In genomic region chr10:91628672-91629071, GRCm38 (mm10) we compare ENCODE assay signal across 19 mouse cellular contexts.
DNase-seq lines count a peak whose midpoint lies in the region; ATAC-seq and TF ChIP-seq lines count a peak whose summit lies in the region.
"Had no signal": no experiment of that assay in that cellular context is flagged by ENCODE, and none has a peak within 500 bp of the region (broad histone marks: within the 10 kb centered on the region; RNA-seq: fewer than 3 reads in every experiment).

No protein-coding gene starts in this region.

- no peak for ATAC-seq in forebrain, postnatal 0 days
- no peak for ATAC-seq in midbrain, postnatal 0 days (ENCODE audit: low FRiP score)
- ATAC-seq in midbrain, embryonic 11.5 days (ENCODE audit: low FRiP score) = no peak
- ATAC-seq in intestine, embryonic 15.5 days = peak; percentile 25; the same call in 1 of the 2 replicates
- ATAC-seq in heart, embryonic 11.5 days (replicated peaks; ENCODE audit: insufficient number of reproducible peaks, low FRiP score, low TSS enrichment) = no peak
- ATAC-seq: lung, postnatal 0 days had no signal

- H3K27ac ChIP-seq in forebrain, postnatal 0 days (ENCODE audit: low read depth, low read length) = no peak overlapping the region
- H3K27ac ChIP-seq in forebrain, embryonic 10.5 days = no peak overlapping the region
- 0 out of 2 replicates have a peak overlapping the region, but pooled peaks have one; percentile 12 for H3K27ac ChIP-seq in midbrain, postnatal 0 days (ENCODE audit: low read depth, low read length)
- no peak overlapping the region for H3K27ac ChIP-seq in midbrain, embryonic 11.5 days (ENCODE audit: low read depth, low read length)
- H3K27ac ChIP-seq in intestine, embryonic 15.5 days = no peak overlapping the region
- H3K27ac ChIP-seq in heart, embryonic 11.5 days (ENCODE audit: low read depth, low read length) = no peak overlapping the region
- H3K27ac ChIP-seq: embryonic facial prominence, embryonic 10.5 days; heart, adult 2 months; layer of hippocampus, adult 2 months; macrophage; midbrain, embryonic 12.5 days had no signal

- no peaks in the 10 kb centered on the region for H3K4me1 ChIP-seq in forebrain, postnatal 0 days (ENCODE audit: insufficient read depth)
- peaks cover 7% of the 10 kb centered on the region; the same call in 1 of the 2 replicates for H3K4me1 ChIP-seq in forebrain, embryonic 10.5 days
- H3K4me1 ChIP-seq in midbrain, postnatal 0 days (ENCODE audit: insufficient read depth, low read length) = peaks cover 3% of the 10 kb centered on the region; the same call in 1 of the 2 replicates
- H3K4me1 ChIP-seq in midbrain, embryonic 11.5 days (ENCODE audit: control insufficient read depth, insufficient read depth, low read length) = peaks cover 2% of the 10 kb centered on the region; the same call in 1 of the 2 replicates
- H3K4me1 ChIP-seq in intestine, embryonic 15.5 days (replicated peaks) = no peaks in the 10 kb centered on the region
- no peaks in the 10 kb centered on the region for H3K4me1 ChIP-seq in heart, embryonic 11.5 days (ENCODE audit: control insufficient read depth, insufficient read depth, low read length)
- H3K4me1 ChIP-seq: embryonic facial prominence, embryonic 10.5 days had no signal

- H3K9ac ChIP-seq in forebrain, postnatal 0 days = no peak overlapping the region
- no peak overlapping the region for H3K9ac ChIP-seq in midbrain, postnatal 0 days (replicated peaks; ENCODE audit: low read length, poor library complexity, severe bottlenecking)
- H3K9ac ChIP-seq in midbrain, embryonic 11.5 days (ENCODE audit: low read length) = no peak overlapping the region
- no peak overlapping the region for H3K9ac ChIP-seq in intestine, embryonic 15.5 days
- H3K9ac ChIP-seq in heart, embryonic 11.5 days (ENCODE audit: low read depth, low read length) = no peak overlapping the region
- H3K9ac ChIP-seq: midbrain, embryonic 12.5 days had no signal

- TF ChIP-seq CTCF in forebrain, postnatal 0 days (IDR thresholded peaks at IDR 0.05; ENCODE audit: low read depth) = no peak
- no peak for TF ChIP-seq CTCF in midbrain, postnatal 0 days (IDR thresholded peaks at IDR 0.05)

- peak; percentile 24 for DNase-seq in forebrain, postnatal 0 days
- no peak for DNase-seq in forebrain, embryonic 10.5 days (ENCODE audit: extremely low spot score, low spot score)
- peak; percentile 30 for DNase-seq in midbrain, postnatal 0 days (ENCODE audit: low spot score)
- no peak for DNase-seq in midbrain, embryonic 11.5 days (ENCODE audit: low spot score, missing footprints)
- DNase-seq in left cerebral cortex, adult 9 months (ENCODE audit: low spot score in 2 of 2) = no peak
- DNase-seq: gastrocnemius, postnatal 36 days; heart, adult 2 months; kidney, adult 8-10 months; kidney, postnatal 14 days; right cerebral cortex, postnatal 25 days; spleen, adult 18-20 months had no signal

- no peak overlapping the region for H3K4me2 ChIP-seq in forebrain, postnatal 0 days (ENCODE audit: low read depth)
- no peak overlapping the region for H3K4me2 ChIP-seq in midbrain, postnatal 0 days (ENCODE audit: low read depth, low read length, poor library complexity, severe bottlenecking)
- H3K4me2 ChIP-seq in midbrain, embryonic 11.5 days = no peak overlapping the region
- no peak overlapping the region for H3K4me2 ChIP-seq in intestine, embryonic 15.5 days (replicated peaks)
- H3K4me2 ChIP-seq in heart, embryonic 11.5 days = no peak overlapping the region
- H3K4me2 ChIP-seq: midbrain, embryonic 12.5 days had no signal

- no peak overlapping the region for H3K4me3 ChIP-seq in forebrain, postnatal 0 days (ENCODE audit: low read depth, low read length)
- no peak overlapping the region for H3K4me3 ChIP-seq in forebrain, embryonic 10.5 days
- H3K4me3 ChIP-seq in midbrain, postnatal 0 days (ENCODE audit: low read depth, low read length) = no peak overlapping the region
- H3K4me3 ChIP-seq in midbrain, embryonic 11.5 days (ENCODE audit: low read depth, low read length) = no peak overlapping the region
- H3K4me3 ChIP-seq in intestine, embryonic 15.5 days (replicated peaks) = no peak overlapping the region
- H3K4me3 ChIP-seq in heart, embryonic 11.5 days (ENCODE audit: low read depth, low read length) = no peak overlapping the region
- H3K4me3 ChIP-seq: embryonic facial prominence, embryonic 10.5 days; heart, adult 2 months; layer of hippocampus, adult 2 months; midbrain, embryonic 12.5 days; myocyte had no signal

- no peaks in the 10 kb centered on the region for H3K27me3 ChIP-seq in forebrain, postnatal 0 days (ENCODE audit: insufficient read depth, low read length)
- H3K27me3 ChIP-seq in forebrain, embryonic 10.5 days (ENCODE audit: poor library complexity, severe bottlenecking) = no peaks in the 10 kb centered on the region
- H3K27me3 ChIP-seq in midbrain, postnatal 0 days (ENCODE audit: insufficient read depth, low read length) = no peaks in the 10 kb centered on the region
- H3K27me3 ChIP-seq in midbrain, embryonic 11.5 days (ENCODE audit: control insufficient read depth, insufficient read depth, low read length) = no peaks in the 10 kb centered on the region
- no peaks in the 10 kb centered on the region for H3K27me3 ChIP-seq in intestine, embryonic 15.5 days (replicated peaks)
- no peaks in the 10 kb centered on the region for H3K27me3 ChIP-seq in heart, embryonic 11.5 days (ENCODE audit: control insufficient read depth, insufficient read depth, low read length)
- H3K27me3 ChIP-seq: midbrain, embryonic 12.5 days had no signal

- WGBS in forebrain, postnatal 0 days = 22% methylated on average over 6 of the region's 6 CpGs
- WGBS in forebrain, embryonic 10.5 days = 75% methylated on average over 6 of the region's 6 CpGs
- WGBS in midbrain, postnatal 0 days = 24% methylated on average over 6 of the region's 6 CpGs
- WGBS in midbrain, embryonic 11.5 days = 38% methylated on average over 6 of the region's 6 CpGs
- WGBS in intestine, embryonic 15.5 days = 59% methylated on average over 6 of the region's 6 CpGs
- 79% methylated on average over 6 of the region's 6 CpGs for WGBS in heart, embryonic 11.5 days (ENCODE audit: insufficient replicate concordance)

- no peaks in the 10 kb centered on the region for H3K36me3 ChIP-seq in forebrain, postnatal 0 days (ENCODE audit: insufficient read depth)
- H3K36me3 ChIP-seq in forebrain, embryonic 10.5 days (replicated peaks) = no peaks in the 10 kb centered on the region
- no peaks in the 10 kb centered on the region for H3K36me3 ChIP-seq in midbrain, postnatal 0 days (ENCODE audit: insufficient read depth, low read length)
- H3K36me3 ChIP-seq in midbrain, embryonic 11.5 days (ENCODE audit: control insufficient read depth, insufficient read depth, low read length) = no peaks in the 10 kb centered on the region
- no peaks in the 10 kb centered on the region for H3K36me3 ChIP-seq in intestine, embryonic 15.5 days
- no peaks in the 10 kb centered on the region for H3K36me3 ChIP-seq in heart, embryonic 11.5 days (ENCODE audit: control insufficient read depth, insufficient read depth, low read length)
- H3K36me3 ChIP-seq: embryonic facial prominence, embryonic 10.5 days; midbrain, embryonic 12.5 days had no signal

- no peaks in the 10 kb centered on the region for H3K9me3 ChIP-seq in forebrain, postnatal 0 days (ENCODE audit: low read length)
- no peaks in the 10 kb centered on the region for H3K9me3 ChIP-seq in forebrain, embryonic 10.5 days
- no peaks in the 10 kb centered on the region for H3K9me3 ChIP-seq in midbrain, postnatal 0 days (ENCODE audit: low read length)
- no peaks in the 10 kb centered on the region for H3K9me3 ChIP-seq in midbrain, embryonic 11.5 days (ENCODE audit: control insufficient read depth, low read length)
- no peaks in the 10 kb centered on the region for H3K9me3 ChIP-seq in intestine, embryonic 15.5 days
- no peaks in the 10 kb centered on the region for H3K9me3 ChIP-seq in heart, embryonic 11.5 days (replicated peaks; ENCODE audit: control insufficient read depth, low read length)
- H3K9me3 ChIP-seq: embryonic facial prominence, embryonic 10.5 days; midbrain, embryonic 12.5 days had no signal

Comparison
In these comparisons a context has a peak if more than half of its experiments do, and no peak if none do; other contexts are left out.
1. DNase-seq: peak in forebrain, postnatal 0 days (single experiment) and midbrain, postnatal 0 days (single experiment); none in forebrain, embryonic 10.5 days (single experiment), midbrain, embryonic 11.5 days (single experiment) and left cerebral cortex, adult 9 months (0 of 2).